Mouse (Mus musculus) stomach, postnatal 0 days (tissue): ENCODE data around the gene Slc15a4. TPM values are rescaled to one million over a fixed set of nuclear protein-coding genes. Genes with fewer than 3 reads are reported as not detected.

Experiments used
- ATAC-seq: fragments of 200-750 bp; cut with Nextera tagmentation; 2 replicates; pipeline ENCODE4 v1.8.0; 2017; ENCODE audit not compliant: low FRiP score, low TSS enrichment
- DNase-seq: peaks from one replicate; pipeline ENCODE4 v3.0.0-alpha.2; 2016; ENCODE audit warnings: low spot score
- H3K27ac ChIP-seq: fragments of 300-500 bp; sonication (generic); replicated peaks from 2 replicates; pipeline ENCODE4 v1.5.1; 2014; ENCODE audit warnings: mild to moderate bottlenecking, control low read depth
- H3K27me3 ChIP-seq: fragments of 300-500 bp; sonication (generic); 2 replicates; pipeline ENCODE4 v1.6.1; 2014; ENCODE audit warnings: low read length; ENCODE audit not compliant: control insufficient read depth, insufficient read depth
- H3K36me3 ChIP-seq: fragments of 300-500 bp; sonication (generic); 2 replicates; pipeline ENCODE4 v1.6.1; 2014; ENCODE audit warnings: low read length, mixed read lengths; ENCODE audit not compliant: control insufficient read depth, insufficient read depth
- H3K4me1 ChIP-seq: fragments of 300-500 bp; sonication (generic); replicated peaks from 2 replicates; pipeline ENCODE4 v1.6.1; 2014; ENCODE audit warnings: antibody characterized with exemption; ENCODE audit not compliant: control insufficient read depth, insufficient read depth
- H3K4me2 ChIP-seq: fragments of 300-500 bp; sonication (generic); replicated peaks from 2 replicates; pipeline ENCODE4 v1.6.1; 2014; ENCODE audit warnings: low read depth, mild to moderate bottlenecking, control low read depth, moderate library complexity
- H3K4me3 ChIP-seq: fragments of 300-500 bp; sonication (generic); 2 replicates; pipeline ENCODE4 v1.5.1; 2014; ENCODE audit warnings: low read depth, low read length, control low read depth
- H3K9ac ChIP-seq: fragments of 300-500 bp; sonication (generic); 2 replicates; pipeline ENCODE4 v1.6.1; 2014; ENCODE audit warnings: mild to moderate bottlenecking, low read length, control low read depth, mixed read lengths
- H3K9me3 ChIP-seq: fragments of 300-500 bp; sonication (generic); 2 replicates; pipeline ENCODE4 v1.6.1; 2016; ENCODE audit warnings: low read length; ENCODE audit not compliant: control insufficient read depth
- CTCF ChIP-seq: IDR thresholded peaks from 2 replicates; pipeline ENCODE4 v1.5.1; 2016; ENCODE audit warnings: antibody characterized with exemption, low read depth, mild to moderate bottlenecking, moderate library complexity
- EP300 ChIP-seq: optimal IDR thresholded peaks from 2 replicates; pipeline ENCODE3; 2016; ENCODE audit warnings: antibody characterized with exemption
- WGBS: fragments of 180-500 bp; shearing (Covaris S2); extraction: QIAGEN DNeasy Blood & Tissue Kit; methylation state at CpG from one replicate; pipeline ENCODE4 v1.1.7; 2014; 5-methylcytosine and 5-hydroxymethylcytosine counted together
- polyA plus RNA-seq: library from polyadenylated mRNA; unstranded; fragments of >200 nt; fragmentation: Nextera tagmentation; extraction: Ambion mirVana; gene quantifications from 2 replicates; pipeline ENCODE4 v1.2.1, GENCODE M21; 2015

Gene Slc15a4
- polyA plus RNA-seq, 1 experiment from 2014 or later: 10.6 TPM

DNA sequence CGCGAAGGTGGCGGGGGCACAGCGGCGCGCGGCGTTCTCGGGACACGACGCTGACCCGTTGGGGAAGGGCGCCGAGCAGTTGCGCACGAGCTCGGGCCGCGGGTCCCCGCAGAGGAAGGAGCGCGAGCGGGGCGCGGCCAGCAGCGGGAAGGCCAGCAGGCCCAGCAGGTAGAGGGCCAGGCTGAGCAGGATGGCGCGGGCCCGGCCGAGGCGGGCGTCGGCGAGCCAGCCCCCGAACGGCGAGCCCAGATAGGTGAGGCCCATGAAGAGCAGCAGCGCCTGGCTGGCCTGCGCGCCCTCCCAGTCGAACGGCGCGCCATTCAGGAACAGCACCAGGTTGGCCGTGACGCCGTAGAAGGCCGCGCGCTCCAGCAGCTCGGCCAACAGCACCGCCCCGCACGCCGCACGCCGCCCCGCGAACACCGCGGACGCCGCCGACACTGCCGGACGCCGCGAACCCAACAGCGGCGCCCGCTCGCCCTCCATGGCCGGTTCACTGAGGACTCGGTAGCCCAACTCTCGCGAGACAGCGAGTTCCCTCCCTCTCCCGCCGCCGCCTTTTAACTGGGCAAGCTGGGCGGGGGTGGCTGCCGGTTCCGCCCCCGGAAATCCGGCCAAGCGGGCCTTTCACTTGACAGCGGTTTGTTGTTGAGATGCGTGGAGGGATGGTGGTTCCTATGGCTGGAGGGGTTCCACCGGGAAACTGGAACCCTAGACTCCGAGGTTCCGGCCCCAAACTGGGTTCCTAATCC is 15.6 kb downstream of the Slc15a4 start:
- Histone ChIP-seq H3K4me3 (peak overlapping the region; percentile 94), H3K27me3 (no peaks in the 10 kb centered on the region), H3K4me1 (peaks cover 9% of the 10 kb centered on the region; the same call in 1 of the 2 replicates), H3K4me2 (peak overlapping the region; percentile 94), H3K9ac (peak overlapping the region; percentile 96), H3K9me3 (no peaks in the 10 kb centered on the region), H3K36me3 (no peaks in the 10 kb centered on the region), H3K27ac (peak overlapping the region; percentile 86)
- under 1% methylated on average over 68 of the region's 91 CpGs for WGBS
- DNase-seq (peak; percentile 98), ATAC-seq (peak; percentile 97)
- TF ChIP-seq CTCF (0 out of 2 replicates have a peak, but pooled peaks have one; percentile 2), EP300 (peak; percentile 97)

DNA sequence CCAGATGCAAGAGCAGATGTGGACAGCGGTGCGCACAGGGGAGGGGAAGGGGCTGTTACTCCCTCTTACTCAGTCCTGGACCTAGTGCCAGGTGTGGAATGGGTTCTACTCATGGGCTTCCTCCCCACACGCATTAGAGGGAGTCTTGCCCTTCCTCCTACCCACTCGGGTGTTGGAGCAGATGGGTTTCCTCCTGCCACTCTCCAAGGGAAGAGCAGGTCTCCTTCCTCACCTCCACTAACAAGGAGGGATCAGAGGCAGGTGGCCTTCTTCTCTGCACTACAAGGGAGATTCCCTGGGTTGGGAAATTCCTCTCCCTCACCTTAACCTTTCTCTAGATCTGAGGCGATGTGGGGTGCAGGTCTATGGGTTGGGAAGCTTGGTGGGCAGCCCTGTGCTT is 16.5 kb downstream of the Slc15a4 start:
- DNase-seq (no peak), ATAC-seq (peak; percentile 15; the same call in 1 of the 2 replicates)
- 10% methylated on average over 4 of the region's 5 CpGs for WGBS
- Histone ChIP-seq H3K9me3 (no peaks in the 10 kb centered on the region), H3K4me3 (peak overlapping the region; percentile 94), H3K27ac (no peak overlapping the region), H3K9ac (peak overlapping the region; percentile 96), H3K27me3 (no peaks in the 10 kb centered on the region), H3K36me3 (no peaks in the 10 kb centered on the region), H3K4me1 (peaks cover 9% of the 10 kb centered on the region), H3K4me2 (peak overlapping the region; percentile 94)
- no peak for TF ChIP-seq CTCF

DNA sequence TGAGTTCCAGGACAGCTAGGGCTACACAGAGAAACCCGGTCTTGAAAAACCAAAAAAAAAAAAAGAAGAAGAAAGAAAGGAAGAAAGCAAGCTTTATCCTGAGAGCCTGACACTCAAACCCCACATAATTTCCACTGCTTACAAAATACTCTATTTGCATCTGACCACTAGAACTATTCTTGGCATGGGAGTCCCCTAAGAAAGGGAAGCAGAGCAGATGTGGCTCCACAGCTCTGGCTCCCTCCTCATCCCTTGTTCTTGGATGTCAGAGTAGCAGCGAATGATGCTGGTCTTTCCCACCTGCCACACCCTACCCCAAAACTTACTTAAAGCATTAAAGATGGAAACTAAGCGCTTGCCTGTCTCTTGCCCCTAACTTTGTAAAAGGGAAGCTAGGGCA is 17.2 kb downstream of the Slc15a4 start:
- ATAC-seq (no peak), DNase-seq (no peak)
- H3K27ac ChIP-seq: no peak overlapping the region
- H3K27me3 ChIP-seq: no peaks in the 10 kb centered on the region
- no peak overlapping the region for H3K9ac ChIP-seq
- peaks cover 9% of the 10 kb centered on the region for H3K4me1 ChIP-seq
- no peaks in the 10 kb centered on the region for H3K36me3 ChIP-seq
- no peaks in the 10 kb centered on the region for H3K9me3 ChIP-seq
- TF ChIP-seq EP300: no peak
- TF ChIP-seq CTCF: no peak
- 63% methylated on average over 3 of the region's 3 CpGs for WGBS
- H3K4me3 ChIP-seq: peak overlapping the region; percentile 94; the same call in 1 of the 2 replicates
- peak overlapping the region; percentile 94 for H3K4me2 ChIP-seq

DNA sequence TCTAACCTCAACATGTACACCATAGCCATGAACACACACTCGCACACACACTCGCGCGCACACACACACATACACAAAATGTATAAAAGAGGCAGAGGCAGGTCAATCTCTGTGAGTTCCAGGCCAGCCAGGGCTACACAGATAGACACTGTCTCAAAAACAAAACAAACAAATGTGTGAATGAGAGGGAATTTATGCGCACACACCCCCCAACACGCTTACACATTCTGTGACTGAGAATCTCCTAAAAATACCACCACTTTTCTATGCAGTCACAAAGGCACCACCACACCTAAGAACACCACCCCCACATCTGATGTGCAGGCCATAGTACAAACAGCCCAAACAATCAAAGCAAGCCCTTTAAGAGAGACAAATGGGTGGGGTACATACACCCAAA is 20.3 kb downstream of the Slc15a4 start:
- WGBS: 94% methylated on average over 6 of the region's 6 CpGs
- Histone ChIP-seq H3K4me2 (no peak overlapping the region), H3K9me3 (no peaks in the 10 kb centered on the region), H3K27ac (no peak overlapping the region), H3K36me3 (0 out of 2 replicates have a peak, but pooled peaks cover 5% of the 10 kb centered on the region), H3K4me1 (peaks cover 9% of the 10 kb centered on the region), H3K27me3 (no peaks in the 10 kb centered on the region), H3K9ac (no peak overlapping the region), H3K4me3 (no peak overlapping the region)
- TF ChIP-seq CTCF: no peak
- TF ChIP-seq EP300: no peak
- ATAC-seq (no peak), DNase-seq (no peak)

DNA sequence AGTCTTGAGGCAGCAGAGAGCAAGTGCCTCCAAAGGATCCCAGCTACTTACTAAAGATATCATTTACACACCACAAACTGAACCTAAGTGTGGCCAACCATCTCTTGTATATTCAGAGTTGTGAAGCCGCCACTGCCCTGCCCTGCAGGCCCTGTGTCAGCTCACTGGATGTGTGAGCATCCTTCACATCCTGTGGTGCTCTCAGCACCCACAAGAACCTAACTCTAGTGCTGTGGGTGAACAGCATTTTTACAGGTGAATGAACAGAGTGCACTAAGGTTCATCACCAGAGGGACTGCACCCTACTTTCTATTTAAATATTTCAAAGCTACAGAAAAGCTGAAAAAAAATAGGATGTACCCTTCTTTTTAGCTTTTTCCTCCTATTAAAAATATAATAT is 20.8 kb downstream of the Slc15a4 start:
- 0 out of 2 replicates have a peak, but pooled peaks cover 5% of the 10 kb centered on the region for H3K36me3 ChIP-seq
- WGBS: 88% methylated on average over 1 of the region's 1 CpGs
- DNase-seq (no peak), ATAC-seq (no peak)
- H3K27me3 ChIP-seq: no peaks in the 10 kb centered on the region
- TF ChIP-seq EP300 (no peak), CTCF (no peak)
- H3K4me1 ChIP-seq: peaks cover 9% of the 10 kb centered on the region
- no peaks in the 10 kb centered on the region for H3K9me3 ChIP-seq
- no peak overlapping the region for H3K9ac ChIP-seq
- H3K27ac ChIP-seq: no peak overlapping the region
- H3K4me3 ChIP-seq: no peak overlapping the region
- H3K4me2 ChIP-seq: no peak overlapping the region
